Mouse (Mus musculus) splenic B cell, adult 2 months (primary cell): ENCODE data around the gene Mfn2.

Experiments used
- DNase-seq: peaks from one replicate; pipeline ENCODE4 v3.0.0-alpha.2; 2011; ENCODE audit warnings: low read depth, low spot score
- H3K27me3 ChIP-seq: 2 replicates; pipeline ENCODE4 v1.6.1; 2012; ENCODE audit warnings: mild to moderate bottlenecking, low read length, moderate library complexity, mixed read lengths; ENCODE audit not compliant: control insufficient read depth, poor library complexity, insufficient read depth, severe bottlenecking
- H3K36me3 ChIP-seq: 2 replicates; pipeline ENCODE4 v1.6.1; 2012; ENCODE audit warnings: mild to moderate bottlenecking, low read length, moderate library complexity, mixed read lengths; ENCODE audit not compliant: control insufficient read depth, poor library complexity, insufficient read depth, severe bottlenecking

Gene Mfn2

GRCm38 (mm10) chr4:147904313-147905089 is at the start of gene Mfn2:
TSS of gene Mfn2 (minus strand) at chr4:147904704.
- DNase-seq, result peak; percentile 90
- Histone ChIP-seq H3K27me3 (no peaks in the 10 kb centered on the region), H3K36me3 (no peaks in the 10 kb centered on the region)

DNA sequence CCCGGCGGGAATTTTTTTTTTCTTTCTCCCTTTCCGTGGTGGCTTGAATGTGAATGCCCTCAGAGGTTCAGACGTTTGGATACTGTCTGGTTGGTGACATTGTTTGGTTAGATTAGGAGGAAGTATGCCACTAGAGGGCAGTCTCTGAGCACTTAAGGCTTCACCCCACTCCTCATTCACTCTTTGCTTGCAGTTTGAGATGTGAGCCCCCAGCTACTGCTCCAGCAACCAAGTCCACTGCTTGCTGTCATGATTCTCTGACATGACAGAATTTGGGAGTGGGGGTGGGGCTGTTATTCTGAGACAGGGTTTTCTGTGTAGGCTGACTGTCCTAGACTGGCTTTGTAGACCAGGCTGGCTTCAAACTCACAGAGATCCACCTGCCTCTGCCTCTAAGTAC is 49.1 kb upstream of the Mfn2 start:
- no peaks in the 10 kb centered on the region for H3K27me3 ChIP-seq
- no peaks in the 10 kb centered on the region for H3K36me3 ChIP-seq
- peak; percentile 64 for DNase-seq

- peaks cover 15% of the 10 kb centered on the region for H3K36me3 ChIP-seq
- no peaks in the 10 kb centered on the region for H3K27me3 ChIP-seq
- DNase-seq, result no peak
These were observed 43.0 kb upstream of the Mfn2 start for GRCm38 (mm10) chr4:147947511-147947910.

DNA sequence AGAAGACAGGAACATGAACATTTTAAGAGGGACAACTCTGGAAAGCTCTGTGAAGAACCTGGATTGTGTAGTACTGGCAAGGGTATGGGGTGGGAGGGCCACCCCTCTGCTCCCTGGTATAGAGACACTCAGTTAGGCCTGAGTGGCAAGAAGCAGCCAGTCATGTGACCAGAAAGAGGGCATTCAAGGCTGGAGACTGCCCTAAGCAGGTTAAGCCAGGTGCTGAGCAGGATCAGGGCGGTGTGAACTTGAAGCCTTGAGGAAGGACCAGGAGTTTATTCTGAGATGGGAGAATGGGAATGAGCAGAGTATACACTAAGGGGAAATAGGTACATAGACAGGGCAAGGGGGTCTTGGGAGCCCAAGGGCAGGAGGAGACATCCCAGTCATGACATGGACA is 38.5 kb upstream of the Mfn2 start:
- peaks cover 15% of the 10 kb centered on the region for H3K36me3 ChIP-seq
- no peaks in the 10 kb centered on the region for H3K27me3 ChIP-seq
- no peak for DNase-seq

- Histone ChIP-seq H3K36me3 (peaks cover 8% of the 10 kb centered on the region), H3K27me3 (no peaks in the 10 kb centered on the region; the same call in 1 of the 2 replicates)
- DNase-seq, result peak; percentile 24
These were observed 36.8 kb upstream of the Mfn2 start for GRCm38 (mm10) chr4:147941045-147942020.

GRCm38 (mm10) chr4:147940576-147941044 is 36.1 kb upstream of the Mfn2 start, which contains the start of gene 2510039O18Rik:
TSS of gene 2510039O18Rik (plus strand) at chr4:147940895.
- peaks cover 6% of the 10 kb centered on the region for H3K36me3 ChIP-seq
- peak; percentile 93 for DNase-seq
- H3K27me3 ChIP-seq, result no peaks in the 10 kb centered on the region; the same call in 1 of the 2 replicates

DNA sequence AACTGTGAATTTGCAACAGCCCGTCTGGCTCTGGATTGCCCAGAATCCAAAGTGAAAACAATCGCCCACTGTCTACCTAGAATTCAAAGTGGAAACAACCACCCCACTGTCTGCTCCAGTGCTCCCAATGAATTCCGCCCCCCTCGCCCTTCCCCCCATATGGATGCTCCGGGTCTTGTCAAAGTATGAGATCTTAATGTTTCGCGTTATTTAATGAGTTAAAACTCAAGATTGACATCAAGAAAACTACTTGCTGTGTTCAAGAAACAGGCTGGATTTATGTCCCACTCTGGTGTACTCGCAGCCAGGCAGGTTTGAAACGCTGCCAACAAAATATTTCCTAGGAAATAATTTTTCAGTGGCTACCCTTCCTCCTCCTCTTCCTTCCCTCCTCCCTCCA is 35.6 kb upstream of the Mfn2 start:
- Histone ChIP-seq H3K36me3 (peaks cover 3% of the 10 kb centered on the region), H3K27me3 (no peaks in the 10 kb centered on the region; the same call in 1 of the 2 replicates)
- no peak for DNase-seq

DNA sequence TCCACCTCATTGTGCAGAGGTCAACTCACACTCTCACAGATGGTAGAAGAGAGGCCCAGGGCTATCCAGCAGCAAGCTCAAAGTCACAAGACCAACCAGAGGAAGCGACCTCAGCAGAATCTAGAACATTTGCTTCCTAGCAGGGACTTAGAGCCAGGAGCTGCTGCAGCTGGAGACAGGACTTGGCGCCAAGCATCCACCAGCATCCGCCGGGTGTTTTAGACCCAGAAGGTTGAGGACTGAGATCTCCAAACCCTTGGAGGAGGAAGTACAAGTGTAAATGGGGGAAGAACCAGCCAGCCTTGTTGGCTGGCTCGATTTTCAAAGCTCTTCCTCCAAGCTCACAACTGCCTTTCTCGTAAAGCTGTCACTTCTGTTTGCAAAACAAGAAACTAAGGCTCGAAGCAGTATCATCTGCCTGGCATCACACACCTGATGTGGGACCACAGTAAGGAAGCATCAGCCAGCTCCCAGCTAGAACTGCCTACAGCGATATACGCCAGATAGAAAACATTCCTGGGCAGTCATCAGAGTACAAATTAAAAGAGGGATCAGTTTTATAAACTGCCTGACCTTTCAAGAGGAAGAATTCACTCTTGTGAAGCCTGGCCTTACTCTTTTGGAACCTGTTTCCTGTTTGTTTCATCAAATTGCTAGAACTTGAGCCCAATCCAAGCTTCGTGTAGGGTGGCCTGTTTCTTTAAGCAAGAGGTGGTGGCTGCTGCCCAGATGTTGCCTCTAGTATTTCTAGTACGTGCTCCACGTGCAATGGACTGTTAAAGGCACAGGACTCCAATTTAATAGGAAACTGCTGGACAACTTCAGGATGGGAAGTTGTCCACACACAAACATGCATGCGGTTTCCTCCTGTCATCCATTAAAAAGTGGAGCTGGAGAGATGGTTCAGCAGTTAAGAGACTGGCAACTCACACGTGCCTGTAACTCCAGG is 33.9 kb upstream of the Mfn2 start:
- DNase-seq, result no peak
- Histone ChIP-seq H3K27me3 (no peaks in the 10 kb centered on the region; the same call in 1 of the 2 replicates), H3K36me3 (no peaks in the 10 kb centered on the region)

GRCm38 (mm10) chr4:147937486-147937885 is 33.0 kb upstream of the Mfn2 start:
- Histone ChIP-seq H3K27me3 (no peaks in the 10 kb centered on the region; the same call in 1 of the 2 replicates), H3K36me3 (no peaks in the 10 kb centered on the region)
- no peak for DNase-seq

- Histone ChIP-seq H3K36me3 (no peaks in the 10 kb centered on the region), H3K27me3 (no peaks in the 10 kb centered on the region; the same call in 1 of the 2 replicates)
- no peak for DNase-seq
These were observed 32.5 kb upstream of the Mfn2 start for GRCm38 (mm10) chr4:147937021-147937420.

- H3K27me3 ChIP-seq, result no peaks in the 10 kb centered on the region; the same call in 1 of the 2 replicates
- peak; percentile 64 for DNase-seq
- H3K36me3 ChIP-seq, result no peaks in the 10 kb centered on the region
These were observed 31.9 kb upstream of the Mfn2 start, which contains the start of gene Plod1 for GRCm38 (mm10) chr4:147936331-147936954. TSS of gene Plod1 (minus strand) at chr4:147936767.

- no peak for DNase-seq
- Histone ChIP-seq H3K36me3 (no peaks in the 10 kb centered on the region), H3K27me3 (no peaks in the 10 kb centered on the region; the same call in 1 of the 2 replicates)
These were observed 31.4 kb upstream of the Mfn2 start for GRCm38 (mm10) chr4:147935904-147936303.

GRCm38 (mm10) chr4:147934611-147935010 is 30.1 kb upstream of the Mfn2 start:
- Histone ChIP-seq H3K36me3 (no peaks in the 10 kb centered on the region), H3K27me3 (no peaks in the 10 kb centered on the region; the same call in 1 of the 2 replicates)
- no peak for DNase-seq
